Mouse (Mus musculus) midbrain, embryonic 15.5 days (tissue): ENCODE measurements around the gene Gna13. TPM values are rescaled to one million over a fixed set of nuclear protein-coding genes. Genes with fewer than 3 reads are reported as not detected.
A peak's percentile ranks its signal among the peaks of the same experiment; 100 is the strongest.
"Not testable (repeated sequence)": the region's sequence is repeated elsewhere in the genome, so short reads cannot be mapped to it uniquely, and the experiment has no call there.

Source experiments
- ATAC-seq: fragments of 200-750 bp; cut with Nextera tagmentation; replicated peaks from 2 replicates; pipeline ENCODE4 v1.8.0; 2017; ENCODE audit warnings: moderate TSS enrichment
- H3K27ac ChIP-seq: fragments of 300-500 bp; sonication (generic); 2 replicates; pipeline ENCODE4 v1.5.1; 2015; ENCODE audit warnings: mild to moderate bottlenecking, inconsistent platforms
- H3K27me3 ChIP-seq: fragments of 300-500 bp; sonication (generic); replicated peaks from 2 replicates; pipeline ENCODE4 v1.6.1; 2015; ENCODE audit warnings: inconsistent platforms
- H3K36me3 ChIP-seq: fragments of 300-500 bp; sonication (generic); replicated peaks from 2 replicates; pipeline ENCODE4 v1.6.1; 2015; ENCODE audit warnings: inconsistent platforms
- H3K4me1 ChIP-seq: fragments of 300-500 bp; sonication (generic); 2 replicates; pipeline ENCODE4 v1.6.1; 2015; ENCODE audit warnings: inconsistent platforms
- H3K4me2 ChIP-seq: fragments of 300-500 bp; sonication (generic); 2 replicates; pipeline ENCODE4 v1.6.1; 2015; ENCODE audit warnings: inconsistent platforms, mild to moderate bottlenecking, moderate library complexity
- H3K4me3 ChIP-seq: fragments of 300-500 bp; sonication (generic); 2 replicates; pipeline ENCODE4 v1.5.1; 2015; ENCODE audit warnings: mild to moderate bottlenecking, inconsistent platforms
- H3K9ac ChIP-seq: fragments of 300-500 bp; sonication (generic); 2 replicates; pipeline ENCODE4 v1.6.1; 2015; ENCODE audit warnings: mild to moderate bottlenecking, inconsistent platforms
- H3K9me3 ChIP-seq: fragments of 300-500 bp; sonication (generic); 2 replicates; pipeline ENCODE4 v1.6.1; 2016; ENCODE audit warnings: inconsistent platforms
- WGBS: fragments of 180-500 bp; shearing (Covaris S2); methylation state at CpG from one replicate; pipeline ENCODE4 v1.1.7; 2015; ENCODE audit warnings: mixed read lengths; 5-methylcytosine and 5-hydroxymethylcytosine counted together
- polyA plus RNA-seq: library from polyadenylated mRNA; unstranded; fragments of >200 nt; fragmentation: Nextera tagmentation; extraction: Ambion mirVana; gene quantifications from 2 replicates; pipeline ENCODE4 v1.2.1, GENCODE M21; 2015

Gna13 gene
- polyA plus RNA-seq, 1 experiment from 2014 or later, result 17.4 TPM

GRCm38 (mm10) chr11:109334773-109335172 is 27.9 kb upstream of the Gna13 start:
- no peaks in the 10 kb centered on the region for H3K27me3 ChIP-seq
- H3K4me2 ChIP-seq, result no peak overlapping the region
- peaks cover 9% of the 10 kb centered on the region; the same call in 1 of the 2 replicates for H3K4me1 ChIP-seq
- ATAC-seq, result no peak
- H3K9ac ChIP-seq, result no peak overlapping the region
- H3K27ac ChIP-seq, result no peak overlapping the region
- H3K36me3 ChIP-seq, result no peaks in the 10 kb centered on the region
- WGBS, result 90% methylated on average over 4 of the region's 4 CpGs
- no peaks in the 10 kb centered on the region for H3K9me3 ChIP-seq
- H3K4me3 ChIP-seq, result no peak overlapping the region

- ATAC-seq, result no peak
- Histone ChIP-seq H3K27me3 (no peaks in the 10 kb centered on the region), H3K9ac (no peak overlapping the region), H3K4me2 (no peak overlapping the region), H3K27ac (no peak overlapping the region), H3K9me3 (no peaks in the 10 kb centered on the region), H3K4me1 (peaks cover 9% of the 10 kb centered on the region; the same call in 1 of the 2 replicates), H3K36me3 (no peaks in the 10 kb centered on the region), H3K4me3 (no peak overlapping the region)
- WGBS, result 51% methylated on average over 6 of the region's 6 CpGs
These were observed 26.7 kb upstream of the Gna13 start for GRCm38 (mm10) chr11:109335890-109336289.

- no peaks in the 10 kb centered on the region for H3K27me3 ChIP-seq
- WGBS, result 92% methylated on average over 8 of the region's 8 CpGs
- H3K36me3 ChIP-seq, result no peaks in the 10 kb centered on the region
- no peak overlapping the region for H3K4me3 ChIP-seq
- no peaks in the 10 kb centered on the region for H3K4me1 ChIP-seq
- H3K27ac ChIP-seq, result no peak overlapping the region
- H3K9me3 ChIP-seq, result no peaks in the 10 kb centered on the region
- no peak overlapping the region for H3K4me2 ChIP-seq
- H3K9ac ChIP-seq, result no peak overlapping the region
- ATAC-seq, result no peak
These were observed 23.3 kb upstream of the Gna13 start for GRCm38 (mm10) chr11:109339155-109339938.

GRCm38 (mm10) chr11:109340541-109340940 is 22.1 kb upstream of the Gna13 start:
- 79% methylated on average over 5 of the region's 5 CpGs for WGBS
- H3K9ac ChIP-seq, result no peak overlapping the region
- no peak for ATAC-seq

GRCm38 (mm10) chr11:109342666-109343065 is 20.0 kb upstream of the Gna13 start:
- not testable (repeated sequence) for H3K27ac ChIP-seq, H3K27me3 ChIP-seq, H3K4me1 ChIP-seq, H3K4me3 ChIP-seq, H3K4me2 ChIP-seq, ATAC-seq, H3K9ac ChIP-seq, H3K36me3 ChIP-seq, H3K9me3 ChIP-seq
- 68% methylated on average over 4 of the region's 4 CpGs for WGBS

More at GRCm38 (mm10) chr11:109340541-109340940, 22.1 kb upstream of the Gna13 start:
- no peak overlapping the region for H3K27ac ChIP-seq
- no peaks in the 10 kb centered on the region for H3K36me3 ChIP-seq
- H3K4me2 ChIP-seq, result no peak overlapping the region
- no peaks in the 10 kb centered on the region for H3K27me3 ChIP-seq
- H3K9me3 ChIP-seq, result no peaks in the 10 kb centered on the region
- H3K4me1 ChIP-seq, result no peaks in the 10 kb centered on the region
- no peak overlapping the region for H3K4me3 ChIP-seq

GRCm38 (mm10) chr11:109343558-109343957 is 19.1 kb upstream of the Gna13 start:
- H3K4me2 ChIP-seq, result no peak overlapping the region

GRCm38 (mm10) chr11:109343991-109344599 is 18.5 kb upstream of the Gna13 start:
- Histone ChIP-seq H3K9ac (no peak overlapping the region), H3K4me1 (peaks cover 6% of the 10 kb centered on the region; the same call in 1 of the 2 replicates), H3K9me3 (no peaks in the 10 kb centered on the region), H3K4me2 (no peak overlapping the region), H3K36me3 (no peaks in the 10 kb centered on the region), H3K27me3 (no peaks in the 10 kb centered on the region), H3K27ac (no peak overlapping the region), H3K4me3 (no peak overlapping the region)
- no peak for ATAC-seq
- 36% methylated on average over 10 of the region's 10 CpGs for WGBS

More at GRCm38 (mm10) chr11:109343558-109343957, 19.1 kb upstream of the Gna13 start:
- Histone ChIP-seq H3K27me3 (no peaks in the 10 kb centered on the region), H3K36me3 (no peaks in the 10 kb centered on the region), H3K4me3 (no peak overlapping the region), H3K9ac (no peak overlapping the region), H3K4me1 (peaks cover 6% of the 10 kb centered on the region; the same call in 1 of the 2 replicates), H3K27ac (no peak overlapping the region), H3K9me3 (no peaks in the 10 kb centered on the region)
- 27% methylated on average over 7 of the region's 7 CpGs for WGBS
- ATAC-seq, result no peak

GRCm38 (mm10) chr11:109347242-109347959 is 15.2 kb upstream of the Gna13 start:
- H3K4me2 ChIP-seq, result no peak overlapping the region
- no peaks in the 10 kb centered on the region for H3K9me3 ChIP-seq
- no peak overlapping the region for H3K4me3 ChIP-seq
- H3K27ac ChIP-seq, result peak overlapping the region; percentile 16; the same call in 1 of the 2 replicates
- H3K4me1 ChIP-seq, result peaks cover 6% of the 10 kb centered on the region; the same call in 1 of the 2 replicates
- WGBS, result 63% methylated on average over 10 of the region's 10 CpGs
- no peaks in the 10 kb centered on the region for H3K27me3 ChIP-seq
- peak; percentile 74 for ATAC-seq
- H3K9ac ChIP-seq, result no peak overlapping the region
- no peaks in the 10 kb centered on the region for H3K36me3 ChIP-seq

GRCm38 (mm10) chr11:109348408-109348807 is 14.2 kb upstream of the Gna13 start:
- Histone ChIP-seq H3K4me2 (no peak overlapping the region), H3K27me3 (no peaks in the 10 kb centered on the region), H3K9me3 (no peaks in the 10 kb centered on the region), H3K9ac (no peak overlapping the region), H3K4me1 (peaks cover 6% of the 10 kb centered on the region; the same call in 1 of the 2 replicates), H3K27ac (no peak overlapping the region), H3K36me3 (no peaks in the 10 kb centered on the region), H3K4me3 (no peak overlapping the region)
- ATAC-seq, result no peak
- 73% methylated on average over 12 of the region's 12 CpGs for WGBS

- Histone ChIP-seq H3K9me3 (no peaks in the 10 kb centered on the region), H3K36me3 (no peaks in the 10 kb centered on the region), H3K4me2 (no peak overlapping the region), H3K27ac (no peak overlapping the region), H3K27me3 (no peaks in the 10 kb centered on the region), H3K4me3 (no peak overlapping the region), H3K4me1 (peaks cover 6% of the 10 kb centered on the region; the same call in 1 of the 2 replicates), H3K9ac (no peak overlapping the region)
- ATAC-seq, result no peak
- 69% methylated on average over 5 of the region's 5 CpGs for WGBS
These were observed 12.8 kb upstream of the Gna13 start for GRCm38 (mm10) chr11:109349652-109350316.

- peaks cover 6% of the 10 kb centered on the region; the same call in 1 of the 2 replicates for H3K4me1 ChIP-seq
- no peaks in the 10 kb centered on the region for H3K9me3 ChIP-seq
- H3K36me3 ChIP-seq, result no peaks in the 10 kb centered on the region
- H3K4me2 ChIP-seq, result no peak overlapping the region
- H3K27me3 ChIP-seq, result no peaks in the 10 kb centered on the region
- 88% methylated on average over 7 of the region's 7 CpGs for WGBS
- no peak for ATAC-seq
- H3K9ac ChIP-seq, result no peak overlapping the region
- H3K4me3 ChIP-seq, result no peak overlapping the region
- no peak overlapping the region for H3K27ac ChIP-seq
These were observed 12.3 kb upstream of the Gna13 start for GRCm38 (mm10) chr11:109350317-109350714.

GRCm38 (mm10) chr11:109351489-109351888 is 11.1 kb upstream of the Gna13 start:
- WGBS, result 80% methylated on average over 4 of the region's 4 CpGs
- Histone ChIP-seq H3K4me2 (no peak overlapping the region), H3K36me3 (no peaks in the 10 kb centered on the region), H3K27ac (no peak overlapping the region), H3K4me1 (peaks cover 6% of the 10 kb centered on the region; the same call in 1 of the 2 replicates), H3K4me3 (no peak overlapping the region), H3K9me3 (no peaks in the 10 kb centered on the region), H3K9ac (no peak overlapping the region), H3K27me3 (no peaks in the 10 kb centered on the region)
- ATAC-seq, result no peak
